Mouse (Mus musculus) stomach, postnatal 0 days (tissue): ENCODE data around the gene Oxsr1. TPM values are rescaled to one million over a fixed set of nuclear protein-coding genes. Genes with fewer than 3 reads are reported as not detected.
A peak's percentile ranks its signal among the peaks of the same experiment; 100 is the strongest.

Source experiments
- ATAC-seq: fragments of 200-750 bp; cut with Nextera tagmentation; 2 replicates; pipeline ENCODE4 v1.8.0; 2017; ENCODE audit not compliant: low FRiP score, low TSS enrichment
- DNase-seq: peaks from one replicate; pipeline ENCODE4 v3.0.0-alpha.2; 2016; ENCODE audit warnings: low spot score
- H3K27ac ChIP-seq: fragments of 300-500 bp; sonication (generic); replicated peaks from 2 replicates; pipeline ENCODE4 v1.5.1; 2014; ENCODE audit warnings: mild to moderate bottlenecking, control low read depth
- H3K27me3 ChIP-seq: fragments of 300-500 bp; sonication (generic); 2 replicates; pipeline ENCODE4 v1.6.1; 2014; ENCODE audit warnings: low read length; ENCODE audit not compliant: control insufficient read depth, insufficient read depth
- H3K36me3 ChIP-seq: fragments of 300-500 bp; sonication (generic); 2 replicates; pipeline ENCODE4 v1.6.1; 2014; ENCODE audit warnings: low read length, mixed read lengths; ENCODE audit not compliant: control insufficient read depth, insufficient read depth
- H3K4me1 ChIP-seq: fragments of 300-500 bp; sonication (generic); replicated peaks from 2 replicates; pipeline ENCODE4 v1.6.1; 2014; ENCODE audit warnings: antibody characterized with exemption; ENCODE audit not compliant: control insufficient read depth, insufficient read depth
- H3K4me2 ChIP-seq: fragments of 300-500 bp; sonication (generic); replicated peaks from 2 replicates; pipeline ENCODE4 v1.6.1; 2014; ENCODE audit warnings: low read depth, mild to moderate bottlenecking, control low read depth, moderate library complexity
- H3K4me3 ChIP-seq: fragments of 300-500 bp; sonication (generic); 2 replicates; pipeline ENCODE4 v1.5.1; 2014; ENCODE audit warnings: low read depth, low read length, control low read depth
- H3K9ac ChIP-seq: fragments of 300-500 bp; sonication (generic); 2 replicates; pipeline ENCODE4 v1.6.1; 2014; ENCODE audit warnings: mild to moderate bottlenecking, low read length, control low read depth, mixed read lengths
- H3K9me3 ChIP-seq: fragments of 300-500 bp; sonication (generic); 2 replicates; pipeline ENCODE4 v1.6.1; 2016; ENCODE audit warnings: low read length; ENCODE audit not compliant: control insufficient read depth
- CTCF ChIP-seq: IDR thresholded peaks from 2 replicates; pipeline ENCODE4 v1.5.1; 2016; ENCODE audit warnings: antibody characterized with exemption, low read depth, mild to moderate bottlenecking, moderate library complexity
- EP300 ChIP-seq: optimal IDR thresholded peaks from 2 replicates; pipeline ENCODE3; 2016; ENCODE audit warnings: antibody characterized with exemption
- WGBS: fragments of 180-500 bp; shearing (Covaris S2); extraction: QIAGEN DNeasy Blood & Tissue Kit; methylation state at CpG from one replicate; pipeline ENCODE4 v1.1.7; 2014; 5-methylcytosine and 5-hydroxymethylcytosine counted together
- polyA plus RNA-seq: library from polyadenylated mRNA; unstranded; fragments of >200 nt; fragmentation: Nextera tagmentation; extraction: Ambion mirVana; gene quantifications from 2 replicates; pipeline ENCODE4 v1.2.1, GENCODE M21; 2015

The Oxsr1 gene
- polyA plus RNA-seq, 1 experiment from 2014 or later, result 8.7 TPM

DNA sequence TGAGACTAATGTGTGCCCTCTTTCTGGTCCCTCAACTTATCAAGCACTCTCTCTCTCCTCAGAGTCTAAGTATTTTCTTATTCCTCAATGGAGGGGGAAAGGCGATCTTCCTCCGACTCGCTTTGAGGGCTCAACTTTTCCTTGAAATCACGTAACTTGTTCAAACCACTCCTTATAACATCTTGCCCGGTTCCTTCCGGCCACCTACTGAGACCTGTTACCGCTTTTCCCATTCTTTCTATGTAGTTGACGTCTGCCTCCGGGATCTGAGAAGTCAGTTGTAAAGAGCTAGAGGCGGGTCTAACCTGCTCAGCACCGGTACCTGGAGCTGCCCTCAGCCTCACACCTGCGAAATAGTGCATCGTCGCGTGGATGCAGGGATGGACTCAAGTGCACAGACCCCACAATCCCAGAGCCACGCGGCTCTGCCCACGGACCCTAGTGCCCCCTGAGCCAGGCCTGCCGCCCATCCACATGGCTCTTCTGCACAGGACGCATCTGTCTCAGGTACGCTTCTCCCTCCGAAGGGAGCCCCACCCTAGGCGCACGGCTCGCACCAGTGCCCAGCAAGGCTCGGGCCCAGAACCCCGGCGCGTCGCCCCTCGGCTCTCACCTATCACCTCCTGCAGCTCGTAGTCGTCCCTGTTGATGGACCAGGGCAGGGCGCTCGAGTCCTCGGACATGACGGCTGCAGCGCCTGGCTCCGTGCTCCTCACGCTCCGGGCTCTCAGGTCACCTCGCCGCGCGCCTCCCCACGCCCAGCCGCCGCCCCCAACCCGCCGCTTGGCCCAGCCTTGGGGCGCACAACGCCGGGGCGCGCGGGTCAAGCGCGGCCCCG is 616 bp downstream of the Oxsr1 start:
- TF ChIP-seq CTCF (no peak), EP300 (no peak)
- DNase-seq, result no peak
- 0% methylated on average over 49 of the region's 59 CpGs for WGBS

GRCm38 (mm10) chr9:119320946-119321345 is 1.3 kb downstream of the Oxsr1 start:
- peak overlapping the region; percentile 89 for H3K4me2 ChIP-seq
- H3K4me1 ChIP-seq, result no peaks in the 10 kb centered on the region; the same call in 1 of the 2 replicates
- ATAC-seq (no peak), DNase-seq (no peak)
- H3K9me3 ChIP-seq, result no peaks in the 10 kb centered on the region
- TF ChIP-seq EP300 (no peak), CTCF (no peak)
- no peaks in the 10 kb centered on the region for H3K36me3 ChIP-seq
- no peaks in the 10 kb centered on the region for H3K27me3 ChIP-seq
- no peak overlapping the region for H3K27ac ChIP-seq
- peak overlapping the region; percentile 82; the same call in 1 of the 2 replicates for H3K9ac ChIP-seq
- WGBS, result 12% methylated on average over 7 of the region's 7 CpGs
- H3K4me3 ChIP-seq, result peak overlapping the region; percentile 84

More for the DNA sequence above, 616 bp downstream of the Oxsr1 start:
- H3K27ac ChIP-seq, result peak overlapping the region; percentile 93
- ATAC-seq, result no peak; the same call in 1 of the 2 replicates
- H3K4me1 ChIP-seq, result no peaks in the 10 kb centered on the region; the same call in 1 of the 2 replicates
- peak overlapping the region; percentile 89 for H3K4me2 ChIP-seq
- peak overlapping the region; percentile 84 for H3K4me3 ChIP-seq
- no peaks in the 10 kb centered on the region for H3K36me3 ChIP-seq
- peak overlapping the region; percentile 82 for H3K9ac ChIP-seq
- no peaks in the 10 kb centered on the region for H3K9me3 ChIP-seq
- H3K27me3 ChIP-seq, result no peaks in the 10 kb centered on the region

DNA sequence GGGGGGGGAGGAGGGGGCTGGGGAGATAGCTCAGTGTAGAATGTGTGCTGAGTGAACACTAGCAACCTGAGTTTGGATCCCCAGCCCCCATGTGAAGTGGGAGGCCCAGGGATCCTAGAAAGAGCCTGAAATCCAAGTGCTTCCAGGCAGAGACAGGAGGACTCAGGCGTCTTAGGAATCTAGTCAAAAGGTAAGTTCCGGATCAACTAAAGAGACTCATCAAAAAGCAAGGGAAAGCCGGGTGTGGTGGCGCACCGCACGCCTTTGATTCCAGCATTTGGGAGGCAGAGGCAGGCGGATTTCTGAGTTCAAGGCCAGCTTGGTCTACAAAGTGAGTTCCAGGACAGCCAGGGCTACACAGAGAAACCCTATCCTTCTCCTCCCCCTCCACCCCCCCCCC is 1.8 kb downstream of the Oxsr1 start:
- Histone ChIP-seq H3K9ac (no peak overlapping the region), H3K4me1 (no peaks in the 10 kb centered on the region; the same call in 1 of the 2 replicates), H3K4me3 (no peak overlapping the region), H3K36me3 (no peaks in the 10 kb centered on the region), H3K4me2 (no peak overlapping the region; the same call in 1 of the 2 replicates), H3K27ac (no peak overlapping the region), H3K9me3 (no peaks in the 10 kb centered on the region), H3K27me3 (no peaks in the 10 kb centered on the region)
- TF ChIP-seq EP300 (no peak), CTCF (no peak)
- ATAC-seq (no peak), DNase-seq (no peak)
- WGBS, result 76% methylated on average over 7 of the region's 7 CpGs

DNA sequence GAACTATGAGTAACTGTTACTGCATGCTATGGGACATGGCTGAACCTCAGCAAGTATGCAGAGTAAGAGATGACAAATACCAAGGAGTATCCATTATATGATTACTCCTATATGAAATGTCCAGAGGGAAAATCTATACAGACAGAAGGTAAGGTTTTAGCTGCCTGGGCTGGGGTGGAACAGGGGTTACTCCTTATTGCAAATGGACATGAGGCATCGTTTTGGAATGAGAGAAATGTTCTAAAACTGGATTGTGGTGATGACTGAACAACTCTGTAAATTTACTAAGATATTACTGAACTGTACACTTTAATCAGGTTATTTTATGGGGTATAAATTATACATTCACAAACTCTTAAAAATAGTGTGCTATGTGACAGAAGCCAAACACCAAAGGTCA is 3.3 kb downstream of the Oxsr1 start:
- no peak overlapping the region for H3K9ac ChIP-seq
- no peak overlapping the region for H3K27ac ChIP-seq
- no peak overlapping the region for H3K4me2 ChIP-seq
- TF ChIP-seq EP300 (no peak), CTCF (no peak)
- DNase-seq (no peak), ATAC-seq (no peak)
- H3K27me3 ChIP-seq, result no peaks in the 10 kb centered on the region
- H3K9me3 ChIP-seq, result no peaks in the 10 kb centered on the region
- no peak overlapping the region for H3K4me3 ChIP-seq
- no peaks in the 10 kb centered on the region; the same call in 1 of the 2 replicates for H3K4me1 ChIP-seq
- WGBS, result 82% methylated on average over 1 of the region's 1 CpGs
- no peaks in the 10 kb centered on the region for H3K36me3 ChIP-seq

GRCm38 (mm10) chr9:119313096-119313495 is 9.1 kb downstream of the Oxsr1 start:
- no peak for TF ChIP-seq EP300
- TF ChIP-seq CTCF, result no peak
- Histone ChIP-seq H3K27me3 (no peaks in the 10 kb centered on the region), H3K27ac (no peak overlapping the region), H3K36me3 (no peaks in the 10 kb centered on the region), H3K4me3 (no peak overlapping the region), H3K9ac (no peak overlapping the region), H3K4me1 (no peaks in the 10 kb centered on the region), H3K4me2 (no peak overlapping the region), H3K9me3 (no peaks in the 10 kb centered on the region)
- ATAC-seq, result no peak
- 90% methylated on average over 10 of the region's 10 CpGs for WGBS
- no peak for DNase-seq

GRCm38 (mm10) chr9:119309067-119309466 is 13.2 kb downstream of the Oxsr1 start:
- ATAC-seq (no peak), DNase-seq (no peak)
- no peak for TF ChIP-seq CTCF
- TF ChIP-seq EP300, result no peak
- H3K27ac ChIP-seq, result no peak overlapping the region
- no peak overlapping the region for H3K9ac ChIP-seq
- H3K27me3 ChIP-seq, result no peaks in the 10 kb centered on the region
- H3K9me3 ChIP-seq, result no peaks in the 10 kb centered on the region
- no peaks in the 10 kb centered on the region for H3K36me3 ChIP-seq
- H3K4me1 ChIP-seq, result no peaks in the 10 kb centered on the region
- WGBS, result 71% methylated on average over 1 of the region's 1 CpGs
- no peak overlapping the region for H3K4me3 ChIP-seq
- H3K4me2 ChIP-seq, result no peak overlapping the region
